Mouse (Mus musculus): ENCODE data around the gene Palm. TPM values are rescaled to one million over a fixed set of nuclear protein-coding genes. Genes with fewer than 3 reads are reported as not detected.
A peak's percentile ranks its signal among the peaks of the same experiment; 100 is the strongest.

Gene Palm
- total RNA-seq, 2 experiments from 2014 or later: 75.4 to 93.7 TPM

DNA sequence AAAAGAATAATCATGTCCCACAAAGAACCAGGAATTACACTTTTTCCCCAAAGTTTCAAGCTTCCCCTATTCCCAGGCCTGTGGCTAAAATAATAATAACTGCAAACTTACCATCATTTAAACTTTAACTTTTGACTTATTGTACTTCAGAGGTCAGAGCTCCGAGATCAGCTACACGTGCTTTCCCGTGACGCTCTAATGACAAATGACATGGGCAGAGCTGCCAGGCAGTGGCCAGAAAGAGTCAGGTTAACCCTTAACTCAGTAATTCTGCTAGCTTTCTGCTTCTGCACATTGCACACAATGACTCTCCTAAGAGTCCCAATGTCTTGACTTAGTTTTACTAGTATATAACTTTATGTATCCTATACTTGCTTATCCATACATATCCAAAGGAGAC lies 24.0 kb upstream of the Palm start:
- DNase-seq: no peak

DNA sequence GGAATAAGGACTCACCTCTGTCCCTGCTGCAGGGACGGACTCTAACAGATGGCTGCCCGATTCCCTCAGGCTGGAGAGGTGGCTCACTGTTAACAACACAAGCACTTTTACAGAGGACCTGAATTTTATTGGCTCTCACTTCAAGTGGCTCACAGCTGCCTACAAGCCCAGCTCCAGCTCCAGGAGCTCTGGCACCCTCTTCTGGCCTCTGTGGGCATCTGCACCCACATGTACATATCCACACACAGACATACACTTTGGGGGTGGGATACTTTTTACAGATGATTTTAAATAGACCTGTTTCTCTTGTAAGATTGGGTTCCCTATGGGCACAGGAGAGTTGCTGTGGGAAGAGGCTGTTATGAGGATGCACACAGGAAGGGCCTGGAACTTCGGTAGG lies 21.1 kb upstream of the Palm start:
- DNase-seq: no peak

DNA sequence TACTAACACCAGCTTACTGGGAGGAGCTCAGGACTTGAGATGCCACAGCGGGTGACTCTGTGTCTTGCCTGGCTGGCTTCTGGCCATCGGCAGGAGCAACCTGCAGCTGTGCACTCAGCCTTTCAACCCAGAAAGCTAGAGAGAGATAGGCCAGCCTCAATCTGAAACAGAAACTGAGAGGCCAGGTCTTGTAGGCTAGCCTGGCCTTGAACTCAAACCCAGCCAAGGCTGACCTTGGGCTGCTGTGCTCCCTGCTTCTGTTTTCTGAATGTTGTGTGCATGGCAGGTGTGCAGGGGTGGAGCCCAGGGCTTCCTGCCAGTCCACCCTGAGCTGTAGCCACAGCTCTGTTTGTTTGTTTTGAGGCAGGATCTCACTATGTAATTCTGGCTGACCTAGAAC lies 20.2 kb upstream of the Palm start:
- peak in 1 of 2 experiments; percentile 19 for DNase-seq

DNA sequence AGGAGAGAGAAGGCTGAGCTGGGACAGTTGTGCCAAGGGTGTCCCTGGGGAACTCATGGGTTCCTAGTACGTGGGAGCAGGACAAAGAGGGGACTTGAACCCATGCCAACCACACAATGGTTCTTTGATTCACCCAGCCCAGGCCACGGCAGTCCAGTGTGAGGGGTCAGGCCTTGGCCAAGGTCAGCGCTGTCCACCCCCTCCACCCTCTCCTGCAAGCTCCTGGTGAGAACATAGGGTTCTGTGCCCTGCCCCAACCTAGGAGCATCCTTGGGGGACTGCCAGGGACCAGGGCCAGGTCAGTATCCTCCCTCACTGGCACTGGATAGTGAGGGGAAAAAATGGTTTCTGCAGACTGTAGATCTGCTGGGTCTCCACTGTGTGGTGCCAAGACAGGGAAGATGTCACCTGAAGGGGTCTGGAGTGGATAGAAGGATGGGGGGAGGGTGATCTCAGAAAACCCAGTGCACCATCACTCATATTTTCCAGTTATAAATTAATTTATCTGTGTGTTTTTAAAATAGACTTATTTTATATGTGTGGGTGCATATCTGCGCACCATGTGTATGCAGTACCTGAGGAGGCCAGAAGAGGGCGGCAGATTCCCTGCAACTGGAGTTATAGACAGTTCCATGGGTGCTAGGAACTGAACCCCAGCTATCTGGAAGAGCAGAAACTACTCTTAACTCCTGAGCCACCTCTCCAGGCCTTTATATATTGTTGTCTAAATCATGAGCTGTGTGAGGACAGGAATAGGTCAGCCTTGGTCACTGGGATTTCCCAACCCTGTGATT lies 18.7 kb upstream of the Palm start:
- DNase-seq: no peak

DNA sequence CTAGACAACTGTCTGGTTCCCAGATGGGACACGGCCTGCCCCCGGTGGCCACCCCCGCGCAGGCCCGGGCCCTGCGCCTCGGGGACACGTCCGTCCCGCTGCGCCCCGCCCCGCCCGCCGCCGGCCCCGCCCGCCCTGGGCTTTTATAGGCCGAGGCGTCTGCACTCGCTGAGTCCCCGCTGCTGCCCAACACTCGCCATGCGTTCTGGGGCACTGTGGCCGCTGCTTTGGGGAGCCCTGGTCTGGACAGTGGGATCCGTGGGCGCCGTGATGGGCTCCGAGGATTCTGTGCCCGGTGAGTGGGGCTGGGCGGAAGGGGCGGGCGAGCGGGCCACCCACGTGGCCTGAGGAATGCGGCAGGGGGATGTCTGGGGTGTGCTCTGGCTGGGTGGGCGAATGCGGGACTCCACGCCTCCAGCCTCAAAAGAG lies 16.3 kb upstream of the Palm start, which contains the start of gene Fstl3:
Gene Fstl3, plus strand, starts transcription at position 170 of the 429 bp plus-strand sequence.
- peak; percentile 72 to 79 for DNase-seq

DNA sequence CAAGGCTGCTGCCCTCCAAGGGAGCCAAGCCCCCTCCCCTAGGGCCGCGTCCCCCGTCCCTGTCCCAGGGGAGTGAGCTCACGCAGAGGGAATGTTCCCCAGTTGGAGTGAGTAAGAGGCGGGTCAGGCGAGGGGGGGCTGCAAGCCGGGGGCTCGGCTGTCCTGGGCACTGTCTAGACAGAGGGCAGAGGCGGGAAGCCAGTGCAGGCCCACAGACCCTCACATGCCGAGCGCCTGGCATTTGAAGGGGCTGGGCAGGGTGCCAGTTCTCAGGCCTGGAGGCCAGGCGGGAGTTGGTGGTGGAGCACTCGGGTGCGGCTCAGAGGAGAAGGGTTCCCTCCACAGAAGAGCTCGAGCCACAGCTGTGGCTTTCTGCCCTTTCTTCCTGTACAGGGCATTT lies 15.4 kb upstream of the Palm start:
- peak; percentile 62 to 78 for DNase-seq

DNA sequence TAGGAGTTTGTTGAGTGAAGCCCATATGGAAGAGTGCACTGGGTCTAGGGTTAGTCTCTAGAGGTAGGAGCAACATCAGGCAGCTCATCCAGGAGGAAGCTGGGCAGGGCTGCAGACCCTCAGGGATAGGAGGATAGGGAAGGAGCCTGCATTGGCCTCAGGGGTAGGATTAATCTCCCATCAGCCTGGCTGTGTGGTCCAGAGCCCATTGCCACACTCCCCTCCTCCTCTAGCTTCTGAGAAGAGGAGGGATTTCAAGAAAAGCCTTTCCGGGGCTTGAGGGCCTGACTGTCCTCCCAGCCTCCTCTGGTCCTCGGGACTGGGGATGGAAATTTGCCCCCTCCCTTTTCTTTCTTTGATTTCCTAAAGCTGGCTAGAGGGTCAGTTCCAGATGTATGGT lies 14.2 kb upstream of the Palm start:
- no peak for DNase-seq

DNA sequence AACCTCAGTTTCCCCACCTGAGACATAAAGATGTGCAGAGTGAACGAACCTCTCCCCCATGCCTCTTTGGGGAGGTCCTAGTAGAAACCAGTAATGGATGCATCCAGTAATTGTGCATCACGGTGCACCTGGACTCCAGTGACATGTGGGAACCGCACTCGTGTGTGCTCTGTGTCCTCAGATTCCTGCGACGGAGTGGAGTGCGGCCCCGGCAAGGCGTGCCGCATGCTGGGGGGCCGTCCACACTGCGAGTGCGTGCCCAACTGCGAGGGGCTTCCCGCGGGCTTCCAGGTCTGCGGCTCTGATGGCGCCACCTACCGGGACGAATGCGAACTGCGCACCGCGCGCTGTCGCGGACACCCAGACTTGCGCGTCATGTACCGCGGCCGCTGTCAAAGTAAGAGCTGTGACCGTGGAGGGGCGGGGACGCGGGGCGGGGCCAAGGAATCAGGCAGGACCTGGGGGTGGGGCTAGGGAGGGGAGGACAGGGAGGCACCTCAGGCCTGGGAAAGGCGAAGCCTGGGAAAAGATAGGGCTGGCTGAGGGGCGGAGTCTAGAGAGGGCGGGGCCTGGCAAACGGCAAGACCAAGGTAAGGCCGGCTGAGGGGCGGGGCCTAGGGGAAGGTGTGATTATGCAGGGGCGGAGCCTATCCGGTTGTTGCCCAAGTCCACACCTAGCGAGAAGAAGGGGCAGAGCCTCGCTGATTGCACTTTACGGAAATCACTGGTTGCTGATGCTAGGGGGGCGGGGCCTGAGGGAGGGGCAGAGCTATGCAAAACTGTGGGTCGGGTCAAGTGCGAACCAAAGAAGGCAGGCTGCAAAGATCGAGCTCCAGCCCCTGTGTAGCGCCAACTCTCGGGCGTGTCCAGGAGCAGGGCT lies 13.3 kb upstream of the Palm start:
- DNase-seq: peak; percentile 97 to 98

DNA sequence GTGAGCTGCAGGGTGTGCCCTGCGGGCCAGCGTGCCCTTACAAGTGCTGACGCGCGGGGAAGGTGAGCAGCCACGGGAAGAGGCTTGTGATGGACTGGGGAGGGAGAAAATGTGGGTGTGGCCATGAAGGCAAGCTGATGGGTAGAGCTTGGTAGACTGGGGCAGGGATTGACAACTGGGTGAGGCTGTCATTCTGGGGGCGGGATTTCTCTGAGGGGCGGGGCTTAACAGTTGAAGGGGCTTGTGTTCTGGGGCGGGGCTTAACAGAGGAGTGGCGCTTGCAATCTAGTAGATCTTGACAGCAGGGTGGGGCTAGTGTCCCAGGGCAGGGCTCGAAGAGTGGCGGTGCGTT lies 12.7 kb upstream of the Palm start:
- peak in 1 of 2 experiments; percentile 63 for DNase-seq

DNA sequence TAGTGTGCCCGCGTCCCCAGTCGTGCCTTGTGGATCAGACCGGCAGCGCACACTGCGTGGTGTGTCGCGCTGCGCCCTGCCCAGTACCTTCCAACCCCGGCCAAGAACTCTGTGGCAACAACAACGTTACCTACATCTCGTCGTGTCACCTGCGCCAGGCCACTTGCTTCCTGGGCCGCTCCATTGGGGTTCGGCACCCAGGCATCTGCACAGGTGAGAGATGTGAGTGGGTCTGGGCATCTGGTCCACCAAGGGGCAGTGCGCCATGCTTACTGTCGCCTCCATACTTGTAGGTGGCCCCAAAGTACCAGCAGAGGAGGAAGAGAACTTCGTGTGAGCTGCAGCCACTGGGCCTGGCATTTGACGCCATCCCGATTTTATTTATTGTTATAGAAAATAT lies 12.2 kb upstream of the Palm start:
- DNase-seq: no peak

DNA sequence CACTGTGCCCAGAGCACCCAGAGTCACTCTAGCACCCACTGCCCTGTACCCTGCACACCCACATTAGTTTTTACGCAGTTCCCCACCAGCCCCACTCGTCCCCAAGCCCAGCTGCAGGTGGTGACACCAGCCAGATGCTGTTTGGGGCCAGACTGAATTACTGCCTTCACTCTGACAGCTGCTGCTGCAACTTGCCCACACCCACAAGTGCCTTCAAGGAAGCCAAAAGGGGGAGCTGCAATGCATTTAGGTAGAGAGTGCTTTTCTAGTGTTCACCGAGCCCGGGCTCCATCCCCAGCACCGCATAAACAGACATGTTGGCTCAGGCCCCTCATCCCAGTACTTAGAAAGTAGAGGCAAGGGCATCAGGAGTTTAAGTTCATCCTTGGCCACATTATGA lies 11.4 kb upstream of the Palm start:
- no peak for DNase-seq

DNA sequence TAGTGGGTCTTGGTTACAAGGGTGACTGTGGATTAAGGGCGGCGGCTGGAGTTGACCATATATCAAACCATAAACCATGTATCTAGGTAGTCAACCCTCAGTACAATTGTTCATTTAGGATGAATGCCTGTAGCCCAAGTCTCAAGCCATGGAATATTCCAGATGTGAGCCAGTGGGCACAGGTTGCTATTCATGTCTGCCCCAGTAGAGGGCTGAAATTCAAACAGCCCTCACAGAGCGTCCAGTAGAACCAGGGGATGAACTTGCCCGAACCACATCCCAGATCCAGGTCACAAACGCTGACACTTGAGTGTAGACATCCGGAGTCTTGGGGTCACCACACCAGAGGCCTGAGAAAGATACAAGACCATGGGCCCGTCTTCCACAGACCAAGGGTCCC lies 10.3 kb upstream of the Palm start:
- peak in 1 of 2 experiments; percentile 33 for DNase-seq

DNA sequence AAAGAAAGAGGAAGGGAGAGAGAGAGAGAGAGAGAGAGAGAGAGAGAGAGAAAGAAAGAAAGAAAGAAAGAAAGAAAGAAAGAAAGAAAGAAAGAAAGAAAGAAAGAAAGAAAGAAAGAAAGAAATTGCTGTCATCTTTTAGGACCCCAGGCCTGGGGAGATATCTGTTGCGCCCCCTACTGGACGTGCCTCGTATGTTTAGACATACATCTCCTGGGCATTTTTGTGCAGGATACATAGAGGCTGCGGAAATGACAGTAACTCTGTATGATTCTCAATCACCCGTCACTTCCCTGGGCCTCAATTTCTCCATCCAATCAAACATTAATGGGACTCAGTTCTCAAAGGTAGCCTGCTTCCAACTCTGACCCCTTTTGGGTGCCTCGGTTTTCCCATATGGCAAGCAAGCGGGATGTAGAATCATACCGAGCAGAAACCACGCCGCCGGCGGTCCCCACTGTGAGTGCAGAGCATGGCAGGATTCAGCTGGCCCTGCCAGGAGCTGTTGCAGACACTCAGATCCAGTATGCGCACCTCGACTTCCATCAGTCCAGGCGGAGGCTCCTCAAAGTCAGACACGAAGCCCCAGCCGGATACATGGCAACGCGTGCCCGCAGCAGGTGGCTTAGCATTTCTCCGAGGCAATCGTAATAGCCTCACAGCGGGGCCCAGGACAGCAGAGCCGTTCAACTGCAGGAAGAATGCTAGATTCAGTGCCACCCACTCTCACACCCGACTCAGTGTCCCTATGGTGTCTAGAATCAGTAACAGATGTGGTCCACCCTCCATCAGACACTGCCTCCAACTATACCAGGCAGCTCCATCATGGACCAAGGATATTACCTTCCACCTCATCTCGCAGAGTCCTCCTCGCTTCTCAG lies 9.2 kb upstream of the Palm start:
- no peak for DNase-seq

DNA sequence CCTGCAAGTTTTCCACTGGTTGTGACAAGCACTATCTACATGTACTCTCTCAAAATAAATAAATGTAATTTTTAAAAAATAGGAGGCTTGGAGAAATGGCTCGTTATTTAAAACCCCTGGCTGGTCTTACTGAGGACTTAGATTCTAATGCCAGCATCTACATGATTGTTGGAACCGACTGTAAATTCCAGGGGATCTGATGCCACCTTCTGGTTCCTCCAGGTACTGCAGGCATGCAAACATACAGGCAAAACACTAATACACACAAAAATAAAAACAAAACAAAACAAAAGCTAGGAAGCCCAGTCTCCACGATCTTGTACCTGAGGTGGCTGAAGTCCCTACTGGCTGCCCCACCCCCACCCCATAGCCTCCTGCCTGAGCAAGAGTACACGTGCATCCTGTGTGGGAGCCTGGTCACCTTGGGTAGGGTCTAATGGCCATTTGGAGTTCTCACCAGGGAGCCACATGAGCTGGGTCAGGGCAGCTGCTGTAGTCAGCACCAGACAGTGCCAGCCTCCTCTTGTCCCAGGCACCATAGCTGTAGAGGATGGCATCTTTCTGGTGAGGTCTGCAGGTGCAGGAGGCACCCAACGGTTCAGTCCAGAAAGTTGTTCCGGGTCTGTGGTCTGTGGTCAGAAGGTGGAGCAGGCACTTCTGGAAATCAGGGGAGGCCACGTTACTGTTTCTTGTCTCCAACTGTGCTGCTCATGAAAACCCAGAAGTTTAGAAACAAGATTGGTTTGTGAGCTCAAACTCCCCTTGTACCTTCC lies 4.8 kb upstream of the Palm start:
- peak; percentile 75 to 82 for DNase-seq

DNA sequence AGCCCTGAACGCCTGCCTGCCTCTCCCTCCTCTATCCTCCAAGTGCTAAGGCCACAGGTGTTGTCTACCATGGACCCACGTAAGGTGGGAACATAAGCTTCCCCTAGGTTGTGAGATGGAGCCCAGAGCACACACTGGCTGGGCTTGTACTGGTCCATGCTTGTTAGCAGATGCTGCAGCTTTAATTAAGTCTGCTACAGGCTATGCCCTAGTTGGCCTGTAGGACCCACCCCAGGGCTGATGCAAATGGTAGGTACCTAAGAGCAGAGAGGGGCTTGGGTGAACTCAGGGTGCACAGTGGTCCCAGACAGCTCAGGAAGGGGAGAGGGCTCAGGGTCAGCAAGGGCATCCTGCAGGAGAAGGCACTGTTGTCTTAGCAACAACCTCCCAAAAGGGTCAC lies 3.8 kb upstream of the Palm start:
- no peak for DNase-seq

DNA sequence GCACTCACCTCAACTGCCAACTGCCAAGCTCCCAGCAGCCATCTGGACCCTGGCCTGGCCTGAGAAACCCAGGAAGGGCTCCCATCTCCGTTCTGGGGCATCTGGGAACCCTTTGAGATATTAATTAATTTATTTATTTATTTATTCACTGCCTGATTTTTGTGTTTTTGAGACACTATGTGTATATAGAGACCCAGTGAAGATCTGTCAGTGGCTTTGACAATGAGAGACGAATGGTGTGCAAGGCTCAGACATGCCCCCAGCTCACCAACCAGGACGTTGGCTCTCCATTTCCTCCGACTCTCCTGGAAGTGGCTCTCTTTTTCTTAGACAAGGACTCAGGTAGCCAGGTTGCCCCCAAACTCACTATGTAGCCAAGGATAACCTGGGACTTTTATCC lies 2.5 kb upstream of the Palm start, which contains the start of gene Prss57:
Gene Prss57, minus strand, starts transcription at position 101 of the 400 bp plus-strand sequence.
- DNase-seq: no peak

DNA sequence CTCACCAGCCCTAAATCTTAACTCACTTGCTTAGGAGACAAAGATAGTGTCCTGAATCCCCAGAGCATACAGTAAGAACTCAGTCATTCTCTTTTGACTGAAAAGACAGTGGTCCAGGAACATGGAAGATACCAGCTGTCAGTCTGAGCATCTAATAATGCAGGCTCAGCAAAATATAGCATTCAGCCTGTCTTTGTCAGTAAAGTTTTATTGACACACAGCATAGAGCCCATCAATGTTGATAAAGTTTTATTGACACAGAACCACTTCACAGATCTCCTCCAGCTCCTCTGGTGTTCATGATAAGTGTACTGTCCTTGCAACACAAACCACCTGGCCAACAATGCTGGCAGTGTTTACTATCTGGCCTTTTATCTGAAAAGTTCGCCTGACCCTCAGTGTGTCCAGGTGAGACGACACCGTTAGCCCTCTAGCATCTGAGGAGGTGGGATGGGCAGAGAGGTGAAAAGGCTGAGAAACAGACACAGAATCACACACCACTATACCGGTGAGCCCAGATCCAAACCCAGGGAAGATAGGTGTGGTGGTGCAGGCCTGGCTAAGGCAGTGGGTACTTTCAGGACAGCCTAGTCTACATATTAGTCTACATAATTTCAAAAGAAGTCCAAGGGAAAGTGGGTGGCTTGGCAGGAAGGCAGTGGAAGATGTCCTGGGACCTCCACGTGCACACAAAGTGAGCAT lies 882 bp upstream of the Palm start:
- DNase-seq: no peak

DNA sequence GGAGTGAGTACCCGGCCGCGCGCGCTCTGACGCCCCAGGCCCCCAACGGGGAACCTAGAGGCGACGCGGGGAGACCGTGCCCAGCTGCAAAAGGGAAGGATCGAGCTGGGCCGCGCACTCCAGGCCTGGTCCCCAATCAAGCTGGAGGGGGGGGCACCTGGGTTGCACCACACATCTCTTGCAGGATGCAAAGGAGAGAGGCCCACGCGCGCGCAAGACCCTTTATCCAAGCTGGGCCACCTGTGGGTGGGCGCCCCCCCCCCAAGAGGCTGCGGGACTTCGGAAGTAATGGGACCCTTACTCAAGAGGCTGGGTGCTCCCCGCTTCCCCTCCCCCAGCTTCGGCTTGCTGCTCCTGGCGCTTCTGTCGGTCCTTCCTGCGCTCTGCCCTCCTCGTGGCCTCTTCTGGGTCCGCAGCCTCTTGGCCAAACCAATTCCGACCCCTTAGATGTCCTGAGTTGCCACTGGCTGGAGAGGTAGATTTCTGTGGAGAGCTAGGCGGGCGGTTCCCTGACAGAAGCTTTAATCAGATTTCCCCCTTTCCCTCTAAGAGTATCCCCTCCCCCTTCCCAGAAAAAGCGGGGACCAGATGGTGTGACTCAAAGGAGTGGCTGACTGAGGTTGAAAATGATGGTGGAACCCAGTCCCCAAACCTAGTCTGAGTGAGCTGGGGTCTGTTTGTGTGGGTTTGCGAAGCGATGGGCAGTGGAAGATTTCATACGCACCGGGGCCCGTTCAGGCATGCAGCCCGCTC lies 542 bp downstream of the Palm start:
- peak in 1 of 2 experiments; percentile 63 for DNase-seq

DNA sequence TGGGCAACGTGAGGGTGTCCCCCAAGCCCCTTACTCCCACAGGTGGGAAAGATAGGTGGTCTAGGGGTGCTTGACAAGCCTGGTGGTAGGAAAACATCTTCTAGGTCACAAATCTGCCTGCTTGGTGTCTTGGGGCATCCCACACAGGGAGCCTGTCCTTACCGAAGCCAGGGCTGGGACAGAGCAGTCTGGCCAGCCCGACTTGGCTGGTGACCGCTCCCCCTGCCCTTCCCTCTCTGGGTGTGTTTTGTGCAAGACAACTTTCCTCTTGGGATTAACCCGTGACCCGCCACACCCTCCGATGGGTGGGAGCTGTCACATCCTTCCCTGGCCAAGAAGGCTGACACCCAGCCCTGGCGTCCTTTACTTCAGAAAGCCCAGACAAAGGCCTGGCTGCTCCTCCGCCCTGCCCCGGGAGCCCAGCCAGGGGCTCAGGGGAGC lies 1.1 kb downstream of the Palm start:
- DNase-seq: peak; percentile 70 to 83

DNA sequence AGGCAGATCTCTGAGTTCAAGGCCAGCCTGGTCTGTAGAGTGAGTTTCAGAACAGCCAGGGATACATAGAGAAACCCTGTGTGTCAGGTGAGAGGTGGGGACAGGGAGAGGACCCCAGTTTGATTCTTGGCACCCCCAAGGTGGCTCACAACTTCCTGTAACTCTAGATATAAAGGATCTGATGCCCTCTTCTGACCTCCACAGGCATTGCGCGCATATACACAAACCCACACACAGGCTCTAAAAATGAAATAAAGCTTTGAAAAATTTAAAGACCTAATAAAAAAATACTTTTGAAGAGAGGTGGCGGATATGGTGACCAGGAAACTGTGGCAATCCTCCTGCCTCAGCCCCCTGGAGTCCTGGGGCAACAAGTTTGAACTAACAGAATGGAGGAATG lies 2.5 kb downstream of the Palm start:
- DNase-seq: no peak
